Mouse (Mus musculus): ENCODE data around the gene Cklf. TPM values are rescaled to one million over a fixed set of nuclear protein-coding genes. Genes with fewer than 3 reads are reported as not detected.
"Not testable (repeated sequence)": the region's sequence is repeated elsewhere in the genome, so short reads cannot be mapped to it uniquely, and the experiment has no call there.

The Cklf gene
- polyA plus RNA-seq, 1 experiment from 2014 or later: 17.8 TPM

- Histone ChIP-seq H3K4me2 (replicated peaks; ENCODE audit: low read depth) (no peak overlapping the region), H3K9ac (ENCODE audit: low read depth, low read length) (no peak overlapping the region), H3K4me1 (replicated peaks; ENCODE audit: control insufficient read depth, insufficient read depth, low read length) (no peaks in the 10 kb centered on the region), H3K4me3 (ENCODE audit: low read depth, low read length) (no peak overlapping the region), H3K9me3 (ENCODE audit: control insufficient read depth) (no peaks in the 10 kb centered on the region), H3K27ac (ENCODE audit: low read depth, low read length) (no peak overlapping the region), H3K36me3 (ENCODE audit: control insufficient read depth, insufficient read depth) (no peaks in the 10 kb centered on the region), H3K27me3 (replicated peaks; ENCODE audit: control insufficient read depth, insufficient read depth, low read length) (no peaks in the 10 kb centered on the region)
- TF ChIP-seq CTCF (IDR thresholded peaks at IDR 0.05; ENCODE audit: low read depth): no peak
- ATAC-seq: no peak
- WGBS: 65% methylated on average over 1 of the region's 1 CpGs
These were observed 43.7 kb downstream of the Cklf start for GRCm38 (mm10) chr8:104294396-104294795.

- not testable (repeated sequence) for H3K4me2 ChIP-seq (replicated peaks; ENCODE audit: low read depth); H3K9me3 ChIP-seq (ENCODE audit: control insufficient read depth); ATAC-seq; H3K9ac ChIP-seq (ENCODE audit: low read depth, low read length); H3K4me3 ChIP-seq (ENCODE audit: low read depth, low read length); H3K36me3 ChIP-seq (ENCODE audit: control insufficient read depth, insufficient read depth); H3K4me1 ChIP-seq (replicated peaks; ENCODE audit: control insufficient read depth, insufficient read depth, low read length); H3K27ac ChIP-seq (ENCODE audit: low read depth, low read length); H3K27me3 ChIP-seq (replicated peaks; ENCODE audit: control insufficient read depth, insufficient read depth, low read length)
- 32% methylated on average over 3 of the region's 3 CpGs for WGBS
These were observed 50.9 kb downstream of the Cklf start for GRCm38 (mm10) chr8:104301577-104301976.

DNA sequence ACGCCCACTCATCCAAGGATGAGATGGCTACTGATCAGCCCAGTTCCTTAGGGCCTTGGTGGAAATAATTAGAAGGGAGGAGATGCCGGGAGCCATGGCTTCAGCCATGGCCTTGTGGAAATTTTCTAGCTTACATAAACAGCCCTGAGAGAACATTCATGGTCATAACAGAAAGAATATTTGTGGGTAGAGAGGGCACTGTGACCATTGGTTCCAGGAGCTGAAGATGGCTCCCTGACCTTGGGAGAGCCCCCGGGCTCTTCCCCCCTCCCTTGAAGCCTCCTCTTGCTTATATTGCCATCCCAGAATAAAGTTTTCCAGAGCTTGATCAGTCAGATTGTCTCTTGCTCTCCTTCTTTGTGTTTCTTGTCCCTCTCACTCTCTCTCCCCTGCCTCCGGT lies 51.9 kb downstream of the Cklf start:
- not testable (repeated sequence) for H3K9ac ChIP-seq (ENCODE audit: low read depth, low read length); H3K27ac ChIP-seq (ENCODE audit: low read depth, low read length); H3K36me3 ChIP-seq (ENCODE audit: control insufficient read depth, insufficient read depth); H3K4me1 ChIP-seq (replicated peaks; ENCODE audit: control insufficient read depth, insufficient read depth, low read length); H3K27me3 ChIP-seq (replicated peaks; ENCODE audit: control insufficient read depth, insufficient read depth, low read length); H3K9me3 ChIP-seq (ENCODE audit: control insufficient read depth); H3K4me3 ChIP-seq (ENCODE audit: low read depth, low read length); H3K4me2 ChIP-seq (replicated peaks; ENCODE audit: low read depth); ATAC-seq
- 93% methylated on average over 4 of the region's 4 CpGs for WGBS

- Histone ChIP-seq H3K4me1 (replicated peaks; ENCODE audit: control insufficient read depth, insufficient read depth, low read length) (no peaks in the 10 kb centered on the region), H3K9me3 (ENCODE audit: control insufficient read depth) (no peaks in the 10 kb centered on the region), H3K36me3 (ENCODE audit: control insufficient read depth, insufficient read depth) (no peaks in the 10 kb centered on the region), H3K4me3 (ENCODE audit: low read depth, low read length) (no peak overlapping the region), H3K27me3 (replicated peaks; ENCODE audit: control insufficient read depth, insufficient read depth, low read length) (no peaks in the 10 kb centered on the region), H3K4me2 (replicated peaks; ENCODE audit: low read depth) (no peak overlapping the region), H3K27ac (ENCODE audit: low read depth, low read length) (no peak overlapping the region), H3K9ac (ENCODE audit: low read depth, low read length) (no peak overlapping the region)
- 85% methylated on average over 11 of the region's 11 CpGs for WGBS
- no peak for ATAC-seq
- no peak for TF ChIP-seq CTCF (IDR thresholded peaks at IDR 0.05; ENCODE audit: low read depth)
These were observed 54.3 kb downstream of the Cklf start for GRCm38 (mm10) chr8:104304962-104305361.

DNA sequence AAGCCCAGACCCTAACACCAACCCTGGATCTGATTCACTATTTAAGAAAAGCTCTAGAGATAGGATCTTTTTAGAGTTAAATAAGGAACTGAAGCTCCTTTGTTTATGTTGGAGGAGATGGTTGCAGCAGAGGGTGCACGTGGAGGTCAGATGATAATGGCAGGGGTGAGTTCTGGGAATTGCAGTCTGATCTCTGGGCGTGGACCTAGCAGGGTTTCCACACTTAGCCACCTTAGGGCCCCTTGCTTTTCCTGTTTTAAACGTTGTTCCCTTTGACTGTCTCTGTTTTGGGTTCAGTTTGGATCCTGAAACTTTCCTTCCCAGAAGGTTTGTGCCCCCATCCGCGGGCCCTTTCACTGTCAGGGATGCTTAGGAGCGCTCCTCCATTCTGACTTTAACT lies 57.7 kb downstream of the Cklf start:
- 0 out of 2 replicates have a peak, but pooled peaks have one; percentile 31 for ATAC-seq
- H3K4me3 ChIP-seq (ENCODE audit: low read depth, low read length); H3K9me3 ChIP-seq (ENCODE audit: control insufficient read depth); H3K9ac ChIP-seq (ENCODE audit: low read depth, low read length); H3K36me3 ChIP-seq (ENCODE audit: control insufficient read depth, insufficient read depth); H3K27ac ChIP-seq (ENCODE audit: low read depth, low read length); H3K4me2 ChIP-seq (replicated peaks; ENCODE audit: low read depth); H3K4me1 ChIP-seq (replicated peaks; ENCODE audit: control insufficient read depth, insufficient read depth, low read length); H3K27me3 ChIP-seq (replicated peaks; ENCODE audit: control insufficient read depth, insufficient read depth, low read length): not testable (repeated sequence)
- 29% methylated on average over 6 of the region's 6 CpGs for WGBS

DNA sequence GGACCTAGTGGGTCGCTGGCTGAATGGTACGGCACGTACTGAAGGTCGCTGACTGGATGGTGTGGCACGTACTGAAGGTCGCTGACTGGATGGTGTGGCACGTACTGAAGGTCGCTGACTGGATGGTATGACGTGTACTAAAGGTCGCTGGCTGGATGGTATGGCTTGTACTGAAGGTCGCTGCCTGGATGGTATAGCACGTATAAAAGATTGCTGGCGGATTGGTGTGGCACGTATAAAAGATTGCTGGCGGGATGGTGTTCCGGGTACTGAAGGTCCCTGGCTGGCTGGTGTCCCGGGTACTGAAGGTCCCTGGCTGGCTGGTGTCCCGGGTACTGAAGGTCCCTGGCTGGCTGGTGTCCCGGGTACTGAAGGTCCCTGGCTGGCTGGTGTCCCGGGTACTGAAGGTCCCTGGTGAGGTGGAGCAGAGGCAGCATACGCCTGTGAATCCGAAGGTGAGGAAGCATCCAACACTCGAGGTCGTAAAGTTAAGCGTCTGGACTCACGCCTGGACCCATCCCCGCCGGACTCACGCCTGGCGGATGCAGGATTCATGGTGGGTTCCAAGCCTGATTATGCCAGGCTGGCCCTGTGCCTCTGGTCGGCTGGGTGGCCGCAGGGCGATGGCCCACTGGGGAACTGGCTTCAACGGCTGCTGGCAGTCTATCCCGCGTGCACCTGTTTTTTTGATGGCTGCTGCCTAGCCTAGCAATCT lies 58.9 kb downstream of the Cklf start, which contains the start of the genes Gm45711 and Cmtm1:
TSS of gene Gm45711 (minus strand) at position 641 of the 715 bp plus-strand sequence.
TSS of gene Cmtm1 (minus strand) at position 705 of the 715 bp plus-strand sequence.
- H3K4me3 ChIP-seq (ENCODE audit: low read depth, low read length); H3K27ac ChIP-seq (ENCODE audit: low read depth, low read length): not testable (repeated sequence)

GRCm38 (mm10) chr8:104312023-104312422 lies 61.4 kb downstream of the Cklf start:
- H3K4me3 ChIP-seq (ENCODE audit: low read depth, low read length); H3K4me2 ChIP-seq (replicated peaks; ENCODE audit: low read depth); H3K4me1 ChIP-seq (replicated peaks; ENCODE audit: control insufficient read depth, insufficient read depth, low read length); H3K9me3 ChIP-seq (ENCODE audit: control insufficient read depth); H3K36me3 ChIP-seq (ENCODE audit: control insufficient read depth, insufficient read depth); H3K9ac ChIP-seq (ENCODE audit: low read depth, low read length); H3K27me3 ChIP-seq (replicated peaks; ENCODE audit: control insufficient read depth, insufficient read depth, low read length); ATAC-seq; H3K27ac ChIP-seq (ENCODE audit: low read depth, low read length): not testable (repeated sequence)
- WGBS: 92% methylated on average over 3 of the region's 3 CpGs

More for the DNA sequence above, 58.9 kb downstream of the Cklf start, which contains the start of the genes Gm45711 and Cmtm1:
- H3K4me1 ChIP-seq (replicated peaks; ENCODE audit: control insufficient read depth, insufficient read depth, low read length); H3K9ac ChIP-seq (ENCODE audit: low read depth, low read length); H3K9me3 ChIP-seq (ENCODE audit: control insufficient read depth); H3K27me3 ChIP-seq (replicated peaks; ENCODE audit: control insufficient read depth, insufficient read depth, low read length); H3K36me3 ChIP-seq (ENCODE audit: control insufficient read depth, insufficient read depth); H3K4me2 ChIP-seq (replicated peaks; ENCODE audit: low read depth); ATAC-seq: not testable (repeated sequence)
- WGBS: 89% methylated on average over 35 of the region's 36 CpGs

Data from intestine, postnatal 0 days (tissue).